Mouse (Mus musculus): Measurements from ENCODE around the gene Hist1h3d. TPM values are rescaled to one million over a fixed set of nuclear protein-coding genes. Genes with fewer than 3 reads are reported as not detected.
A peak's percentile ranks its signal among the peaks of the same experiment; 100 is the strongest.

Gene Hist1h3d
- 7.2 and 8.3 TPM in 2 replicates for polyA plus RNA-seq (2014; fragmentation: Nextera tagmentation; extraction: Ambion mirVana)

DNA sequence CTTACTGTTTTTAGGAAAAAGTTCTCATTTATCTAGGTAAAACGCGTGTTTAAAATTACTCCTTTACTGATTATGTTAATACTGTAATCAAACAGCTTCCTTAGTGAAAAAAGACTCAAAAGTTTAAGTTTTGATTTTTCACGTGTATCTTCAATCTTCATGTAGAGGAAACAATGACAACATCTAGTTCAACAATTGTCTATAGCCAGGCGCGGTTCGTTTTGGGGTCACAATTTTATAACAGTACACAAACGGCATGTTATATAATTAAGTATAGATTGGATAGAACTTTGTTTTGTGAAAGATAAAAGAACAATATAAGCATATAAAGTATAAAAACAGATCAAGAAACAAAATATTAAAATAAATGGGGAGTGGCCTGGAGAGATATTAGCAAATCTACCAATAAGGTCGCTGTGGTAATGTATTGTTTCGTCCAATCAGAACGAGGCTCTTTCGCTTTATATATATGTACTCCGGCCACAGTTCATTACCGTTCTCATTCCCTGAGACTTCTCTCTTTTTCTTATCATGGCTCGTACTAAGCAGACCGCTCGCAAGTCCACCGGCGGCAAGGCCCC, at the start of gene Hist1h3d:
Gene Hist1h3d (plus strand): TSS at position 493 of the 581 bp plus-strand sequence.
- no peaks in the 10 kb centered on the region for H3K9me3 ChIP-seq (ENCODE audit: control insufficient read depth, low read length)
- peak within 1 kb of the TSS; percentile 77 for H3K27ac ChIP-seq (ENCODE audit: low read depth, low read length)
- peak within 1 kb of the TSS; percentile 65 for H3K9ac ChIP-seq (ENCODE audit: low read depth, low read length)
- peaks cover 2% of the 10 kb centered on the region; the same call in 1 of the 2 replicates for H3K4me1 ChIP-seq (replicated peaks; ENCODE audit: control insufficient read depth, insufficient read depth, low read length)
- ATAC-seq (ENCODE audit: low FRiP score) (peak; percentile 63), DNase-seq (ENCODE audit: low spot score) (peak; percentile 78)
- peak within 1 kb of the TSS; percentile 41 for H3K4me3 ChIP-seq (ENCODE audit: low read depth, low read length)
- H3K36me3 ChIP-seq (ENCODE audit: control insufficient read depth, insufficient read depth, low read length) = no peaks in the 10 kb centered on the region
- no peaks in the 10 kb centered on the region for H3K27me3 ChIP-seq (ENCODE audit: control insufficient read depth, insufficient read depth, low read length)
- under 1% methylated on average over 18 of the region's 18 CpGs for WGBS
- peak within 1 kb of the TSS; percentile 66 for H3K4me2 ChIP-seq (replicated peaks; ENCODE audit: low read depth, low read length)

- Histone ChIP-seq H3K4me2 (replicated peaks; ENCODE audit: low read depth, low read length) (peak overlapping the region; percentile 20), H3K9me3 (ENCODE audit: control insufficient read depth, low read length) (no peaks in the 10 kb centered on the region), H3K9ac (ENCODE audit: low read depth, low read length) (no peak overlapping the region), H3K27me3 (ENCODE audit: control insufficient read depth, insufficient read depth, low read length) (no peaks in the 10 kb centered on the region), H3K27ac (ENCODE audit: low read depth, low read length) (no peak overlapping the region), H3K36me3 (ENCODE audit: control insufficient read depth, insufficient read depth, low read length) (no peaks in the 10 kb centered on the region), H3K4me1 (replicated peaks; ENCODE audit: control insufficient read depth, insufficient read depth, low read length) (no peaks in the 10 kb centered on the region; the same call in 1 of the 2 replicates), H3K4me3 (ENCODE audit: low read depth, low read length) (peak overlapping the region; percentile 32)
- WGBS = 2% methylated on average over 10 of the region's 10 CpGs
- DNase-seq (ENCODE audit: low spot score) (peak; percentile 74), ATAC-seq (ENCODE audit: low FRiP score) (no peak)
Measured at GRCm38 (mm10) chr13:23525901-23526300, 49.7 kb upstream of the Hist1h3d start.

- peak overlapping the region; percentile 37 for H3K4me2 ChIP-seq (replicated peaks; ENCODE audit: low read depth, low read length)
- peak overlapping the region; percentile 58 for H3K9ac ChIP-seq (ENCODE audit: low read depth, low read length)
- H3K4me3 ChIP-seq (ENCODE audit: low read depth, low read length) = peak overlapping the region; percentile 32
- H3K9me3 ChIP-seq (ENCODE audit: control insufficient read depth, low read length) = no peaks in the 10 kb centered on the region
- WGBS = under 1% methylated on average over 17 of the region's 17 CpGs
- H3K27me3 ChIP-seq (ENCODE audit: control insufficient read depth, insufficient read depth, low read length) = no peaks in the 10 kb centered on the region
- no peak overlapping the region for H3K27ac ChIP-seq (ENCODE audit: low read depth, low read length)
- DNase-seq (ENCODE audit: low spot score) = peak; percentile 97
- H3K4me1 ChIP-seq (replicated peaks; ENCODE audit: control insufficient read depth, insufficient read depth, low read length) = no peaks in the 10 kb centered on the region; the same call in 1 of the 2 replicates
- no peaks in the 10 kb centered on the region for H3K36me3 ChIP-seq (ENCODE audit: control insufficient read depth, insufficient read depth, low read length)
- peak; percentile 48; the same call in 1 of the 2 replicates for ATAC-seq (ENCODE audit: low FRiP score)
Measured at GRCm38 (mm10) chr13:23526312-23526711, 49.3 kb upstream of the Hist1h3d start.

DNA sequence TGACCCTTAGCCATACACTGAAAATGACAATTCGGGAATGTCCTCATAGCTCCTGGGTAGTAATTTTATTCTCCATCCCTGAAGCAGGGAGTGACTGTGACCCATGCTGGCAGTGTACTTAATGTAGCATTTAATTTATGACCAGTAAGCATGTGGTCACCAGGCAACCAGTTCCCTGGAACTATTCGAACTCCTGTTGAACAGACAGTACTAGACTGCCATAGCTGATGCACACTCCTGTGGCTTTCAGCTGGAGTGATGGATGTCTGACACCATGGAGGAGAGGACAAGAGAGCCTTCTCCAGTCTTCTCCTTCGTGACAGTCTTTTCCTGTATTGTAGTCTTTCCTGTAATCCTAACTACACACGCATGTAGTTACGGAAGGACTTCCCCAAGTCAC, 46.6 kb upstream of the Hist1h3d start:
- Histone ChIP-seq H3K4me2 (replicated peaks; ENCODE audit: low read depth, low read length) (0 out of 2 replicates have a peak overlapping the region, but pooled peaks have one; percentile 6), H3K9ac (ENCODE audit: low read depth, low read length) (no peak overlapping the region), H3K4me3 (ENCODE audit: low read depth, low read length) (no peak overlapping the region), H3K4me1 (replicated peaks; ENCODE audit: control insufficient read depth, insufficient read depth, low read length) (peaks cover 4% of the 10 kb centered on the region), H3K27me3 (ENCODE audit: control insufficient read depth, insufficient read depth, low read length) (no peaks in the 10 kb centered on the region), H3K27ac (ENCODE audit: low read depth, low read length) (no peak overlapping the region), H3K36me3 (ENCODE audit: control insufficient read depth, insufficient read depth, low read length) (no peaks in the 10 kb centered on the region), H3K9me3 (ENCODE audit: control insufficient read depth, low read length) (no peaks in the 10 kb centered on the region)
- ATAC-seq (ENCODE audit: low FRiP score) = no peak
- WGBS = 79% methylated on average over 5 of the region's 5 CpGs
- peak; percentile 33 for DNase-seq (ENCODE audit: low spot score)

DNA sequence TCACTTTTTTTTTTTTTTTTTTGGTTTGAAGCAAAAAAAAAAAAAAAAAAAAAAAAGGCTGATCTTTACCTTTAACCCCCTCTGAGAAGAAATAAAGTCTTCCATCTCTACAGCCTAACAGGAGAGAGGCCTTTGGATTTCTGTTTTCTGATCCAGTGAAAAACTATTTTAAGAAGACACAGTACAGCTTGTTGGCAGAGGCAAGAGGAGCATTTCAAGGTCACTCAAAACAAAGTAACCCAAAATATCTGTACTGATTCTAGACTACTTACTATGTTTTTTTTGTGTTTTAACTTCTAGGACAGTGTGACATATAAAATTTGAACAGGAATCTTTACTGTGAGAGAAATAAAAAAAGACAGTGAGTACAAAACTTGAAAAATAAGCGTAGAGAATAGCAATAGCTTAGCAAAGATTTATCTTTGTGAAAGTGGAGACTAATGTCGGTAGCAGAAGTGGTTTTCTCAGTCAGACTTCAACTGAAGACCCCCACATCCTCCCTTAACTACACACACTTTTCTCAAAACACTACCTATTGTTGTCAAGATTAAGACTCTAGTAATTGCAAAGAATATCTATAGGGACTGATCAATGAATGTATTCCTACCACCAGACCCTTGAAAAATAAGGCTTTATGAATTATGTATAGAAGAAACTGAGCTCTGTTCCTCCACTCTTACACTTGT, 45.9 kb upstream of the Hist1h3d start:
- WGBS = 34% methylated on average over 2 of the region's 2 CpGs
- Histone ChIP-seq H3K36me3 (ENCODE audit: control insufficient read depth, insufficient read depth, low read length) (no peaks in the 10 kb centered on the region), H3K27ac (ENCODE audit: low read depth, low read length) (peak overlapping the region; percentile 92; the same call in 1 of the 2 replicates), H3K4me3 (ENCODE audit: low read depth, low read length) (peak overlapping the region; percentile 63), H3K4me2 (replicated peaks; ENCODE audit: low read depth, low read length) (peak overlapping the region; percentile 36), H3K27me3 (ENCODE audit: control insufficient read depth, insufficient read depth, low read length) (no peaks in the 10 kb centered on the region), H3K4me1 (replicated peaks; ENCODE audit: control insufficient read depth, insufficient read depth, low read length) (peaks cover 6% of the 10 kb centered on the region), H3K9me3 (ENCODE audit: control insufficient read depth, low read length) (no peaks in the 10 kb centered on the region), H3K9ac (ENCODE audit: low read depth, low read length) (peak overlapping the region; percentile 86)
- DNase-seq (ENCODE audit: low spot score) (peak; percentile 28), ATAC-seq (ENCODE audit: low FRiP score) (no peak)

- Histone ChIP-seq H3K36me3 (ENCODE audit: control insufficient read depth, insufficient read depth, low read length) (no peaks in the 10 kb centered on the region), H3K27ac (ENCODE audit: low read depth, low read length) (peak overlapping the region; percentile 92), H3K4me3 (ENCODE audit: low read depth, low read length) (peak overlapping the region; percentile 63), H3K9ac (ENCODE audit: low read depth, low read length) (peak overlapping the region; percentile 86), H3K4me1 (replicated peaks; ENCODE audit: control insufficient read depth, insufficient read depth, low read length) (peaks cover 6% of the 10 kb centered on the region), H3K27me3 (ENCODE audit: control insufficient read depth, insufficient read depth, low read length) (no peaks in the 10 kb centered on the region), H3K9me3 (ENCODE audit: control insufficient read depth, low read length) (no peaks in the 10 kb centered on the region), H3K4me2 (replicated peaks; ENCODE audit: low read depth, low read length) (peak overlapping the region; percentile 36)
- WGBS = under 1% methylated on average over 20 of the region's 20 CpGs
- no peak for ATAC-seq (ENCODE audit: low FRiP score)
- peak; percentile 72 for DNase-seq (ENCODE audit: low spot score)
Measured at GRCm38 (mm10) chr13:23530181-23530900, 45.2 kb upstream of the Hist1h3d start.

DNA sequence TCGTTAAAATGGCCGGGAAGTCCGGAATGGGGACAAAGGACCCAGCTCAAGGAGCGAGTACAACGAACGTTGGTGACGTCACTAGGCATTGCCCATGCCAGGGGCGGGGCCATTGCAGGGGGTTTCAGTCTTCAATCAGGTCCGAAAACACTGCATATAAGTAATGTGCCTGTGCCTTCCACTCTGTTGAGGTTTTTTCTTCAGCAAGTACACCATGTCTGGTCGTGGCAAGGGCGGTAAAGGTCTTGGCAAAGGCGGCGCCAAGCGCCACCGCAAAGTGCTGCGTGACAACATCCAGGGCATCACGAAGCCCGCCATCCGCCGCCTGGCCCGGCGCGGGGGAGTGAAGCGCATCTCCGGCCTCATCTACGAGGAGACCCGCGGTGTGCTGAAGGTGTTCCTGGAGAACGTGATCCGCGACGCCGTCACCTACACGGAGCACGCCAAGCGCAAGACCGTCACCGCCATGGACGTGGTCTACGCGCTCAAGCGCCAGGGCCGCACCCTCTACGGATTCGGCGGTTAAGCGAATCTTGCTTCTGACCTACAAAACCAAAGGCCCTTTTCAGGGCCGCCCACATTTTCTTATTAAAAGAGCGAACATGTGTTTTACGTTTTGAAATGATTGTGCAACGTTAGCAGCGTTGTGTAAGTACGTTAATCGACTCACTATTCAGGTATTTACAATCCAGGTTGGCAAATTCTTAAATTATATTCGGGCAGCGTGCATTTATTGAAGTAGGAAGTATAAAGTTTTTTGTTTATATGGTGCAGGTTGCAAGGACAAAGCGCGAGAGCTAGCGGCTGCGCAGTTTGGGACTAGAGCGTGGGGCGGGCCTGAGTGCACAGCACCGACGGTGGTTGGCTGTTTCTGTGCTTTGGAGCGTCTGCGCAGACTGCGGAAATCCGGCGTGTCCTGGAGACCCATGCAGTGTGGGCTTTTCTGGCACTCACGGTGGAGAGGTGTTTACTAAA, 44.4 kb upstream of the Hist1h3d start, which contains the start of gene Hist1h4h:
Gene Hist1h4h (plus strand): TSS at position 150 of the 975 bp plus-strand sequence.
- DNase-seq (ENCODE audit: low spot score) (peak; percentile 98), ATAC-seq (ENCODE audit: low FRiP score) (peak; percentile 76)
- H3K4me3 ChIP-seq (ENCODE audit: low read depth, low read length) = peak within 1 kb of the TSS; percentile 63
- peak within 1 kb of the TSS; percentile 92 for H3K27ac ChIP-seq (ENCODE audit: low read depth, low read length)
- peak within 1 kb of the TSS; percentile 86 for H3K9ac ChIP-seq (ENCODE audit: low read depth, low read length)
- H3K4me2 ChIP-seq (replicated peaks; ENCODE audit: low read depth, low read length) = peak within 1 kb of the TSS; percentile 67
- H3K4me1 ChIP-seq (replicated peaks; ENCODE audit: control insufficient read depth, insufficient read depth, low read length) = peaks cover 6% of the 10 kb centered on the region
- H3K9me3 ChIP-seq (ENCODE audit: control insufficient read depth, low read length) = no peaks in the 10 kb centered on the region
- H3K36me3 ChIP-seq (ENCODE audit: control insufficient read depth, insufficient read depth, low read length) = no peaks in the 10 kb centered on the region
- no peaks in the 10 kb centered on the region for H3K27me3 ChIP-seq (ENCODE audit: control insufficient read depth, insufficient read depth, low read length)
- WGBS = under 1% methylated on average over 56 of the region's 70 CpGs

Measured in hindbrain, embryonic 11.5 days (tissue).